ENCODE assay signal across 8 mouse cellular contexts in the genomic region with DNA sequence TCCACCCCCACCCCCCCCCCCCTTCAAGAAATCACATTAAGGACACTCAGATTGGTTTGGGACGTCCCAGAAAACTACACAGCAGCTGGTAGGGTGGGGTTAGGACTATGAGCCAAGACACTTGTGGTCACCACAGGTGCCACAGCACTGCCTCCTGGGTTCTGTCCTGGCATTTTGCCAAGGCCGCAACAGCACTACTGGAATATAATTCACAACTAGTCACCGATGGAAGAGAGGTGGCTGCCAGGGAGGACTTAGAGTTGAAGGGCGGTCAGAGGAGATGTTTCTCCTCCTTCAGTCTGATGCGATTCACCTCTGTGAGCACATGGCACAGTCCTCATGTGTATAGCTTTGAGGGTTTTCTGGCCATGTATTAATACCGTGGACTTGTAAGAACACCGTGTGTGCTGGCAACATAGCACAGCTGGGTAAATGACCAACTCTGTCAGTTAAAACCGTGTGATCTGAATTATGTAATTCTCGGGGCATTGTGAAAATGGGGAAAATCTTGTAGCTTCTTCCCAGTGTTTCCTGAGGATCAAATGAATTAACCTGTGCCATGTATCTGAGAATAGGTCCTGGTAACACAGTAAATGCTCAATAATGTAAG. TPM values are rescaled to one million over a fixed set of nuclear protein-coding genes. Genes with fewer than 3 reads are reported as not detected.
A peak's percentile ranks its signal among the peaks of the same experiment; 100 is the strongest.
DNase-seq lines count a peak whose midpoint lies in the region; ATAC-seq lines count a peak whose summit lies in the region.

No protein-coding gene starts in this region.

- ATAC-seq in hindbrain, embryonic 12.5 days (ENCODE audit: low FRiP score) = no peak

- H3K4me1 ChIP-seq in hindbrain, embryonic 12.5 days = peaks cover 21% of the 10 kb centered on the region

- H3K9me3 ChIP-seq in hindbrain, embryonic 12.5 days (replicated peaks) = no peaks in the 10 kb centered on the region

- WGBS in hindbrain, embryonic 12.5 days = 75% methylated on average over 9 of the region's 9 CpGs

- H3K4me2 ChIP-seq in hindbrain, embryonic 12.5 days (replicated peaks) = no peak overlapping the region

- H3K4me3 ChIP-seq in hindbrain, embryonic 12.5 days = no peak overlapping the region

- no peaks in the 10 kb centered on the region for H3K27me3 ChIP-seq in hindbrain, embryonic 12.5 days

- DNase-seq in adrenal gland, adult 8-10 months = peak; percentile 57
- DNase-seq in adrenal gland, adult 18-20 months (ENCODE audit: low spot score in 2 of 2) = no peak
- peak; percentile 19 for DNase-seq in 3134 (ENCODE audit: extremely low read depth, insufficient read length, low spot score)
- peak; percentile 22 to 53 for DNase-seq in kidney, postnatal 4 days
- DNase-seq in layer of hippocampus, adult 9-11 months = no peak
- DNase-seq in right cerebral cortex, adult 18-20 months = no peak
- DNase-seq in right cerebral cortex, postnatal 4 days = no peak

- H3K36me3 ChIP-seq in hindbrain, embryonic 12.5 days = no peaks in the 10 kb centered on the region

- H3K9ac ChIP-seq in hindbrain, embryonic 12.5 days = no peak overlapping the region

- peak overlapping the region; percentile 40; the same call in 1 of the 2 replicates for H3K27ac ChIP-seq in hindbrain, embryonic 12.5 days

RNA-seq across cellular contexts. Expression of gene Fmo1, which starts 6.3 kb away (rescaled TPM):
- 100 to 1,000 TPM in 2 of 4 experiments, 10 to 100 TPM in 2; 36.8 to 391 (median 229) TPM for total RNA-seq in adrenal gland, adult 8-10 months (2022)
- 100 to 1,000 TPM; 283 to 539 TPM for total RNA-seq in adrenal gland, adult 18-20 months (2021)
- 28.3 and 34.9 TPM in 2 replicates for polyA plus RNA-seq in hindbrain, embryonic 12.5 days (2016; fragmentation: Nextera tagmentation; extraction: Ambion mirVana)

RNA-seq across cellular contexts. Expression of gene Fmo2, which starts 38.4 kb away (rescaled TPM):
- total RNA-seq in adrenal gland, adult 8-10 months (2022) = 10 to 100 TPM; 45.3 to 71.8 (median 66.9) TPM
- total RNA-seq in adrenal gland, adult 18-20 months (2021) = 10 to 100 TPM; 63.6 to 67.0 TPM
- 0.14 TPM in 1 of 2 replicates, not detected in the other for polyA plus RNA-seq in hindbrain, embryonic 12.5 days (2016; fragmentation: Nextera tagmentation; extraction: Ambion mirVana)

RNA-seq across cellular contexts. Expression of gene Fmo4, which starts 46.3 kb away (rescaled TPM):
- 1 to 10 TPM in 2 of 4 experiments, under 1 TPM in 2; 0.25 to 3.6 (median 0.89) TPM for total RNA-seq in adrenal gland, adult 8-10 months (2022)
- total RNA-seq in adrenal gland, adult 18-20 months (2021) = 1 to 10 TPM; 1.9 to 2.3 TPM
- polyA plus RNA-seq in hindbrain, embryonic 12.5 days (2016; fragmentation: Nextera tagmentation; extraction: Ambion mirVana) = 0.46 and 0.52 TPM in 2 replicates

Comparison
In these comparisons a context has a peak if more than half of its experiments do, and no peak if none do; other contexts are left out.
1. DNase-seq: peak in adrenal gland, adult 8-10 months (single experiment), 3134 (single experiment) and kidney, postnatal 4 days (2 of 2); none in adrenal gland, adult 18-20 months (0 of 2), layer of hippocampus, adult 9-11 months (single experiment), right cerebral cortex, adult 18-20 months (single experiment) and right cerebral cortex, postnatal 4 days (single experiment).